Mouse (Mus musculus) right cerebral cortex, postnatal 36 days (tissue): ENCODE results near the gene Fto.

Source experiments
- DNase-seq, 2 experiments: peaks; one replicate each; pipeline ENCODE4 v3.0.0; 2022; ENCODE audit warnings: low spot score in 2 of 2, mixed read lengths in 1 of 2

Gene Fto

DNA sequence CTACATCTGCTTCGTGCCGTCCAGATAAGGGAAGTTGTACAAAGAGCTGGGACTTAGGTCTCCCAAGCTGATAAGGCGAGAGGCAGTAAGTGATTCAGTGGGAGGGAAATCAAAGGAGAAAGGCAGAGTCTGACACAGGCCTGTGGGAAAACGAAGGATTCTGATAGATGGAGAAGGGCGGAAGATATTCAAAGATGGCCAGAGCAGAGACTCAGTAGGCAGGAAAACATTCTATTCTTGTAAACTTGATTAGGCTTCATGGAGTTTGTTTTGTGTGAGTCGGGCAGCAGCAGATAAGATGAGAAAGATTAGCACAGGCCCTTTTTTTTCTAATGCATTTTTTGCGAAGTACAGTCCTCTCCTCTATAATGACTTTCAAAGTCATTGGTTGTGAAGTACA lies 183.6 kb downstream of the Fto start:
- no peak for DNase-seq

DNA sequence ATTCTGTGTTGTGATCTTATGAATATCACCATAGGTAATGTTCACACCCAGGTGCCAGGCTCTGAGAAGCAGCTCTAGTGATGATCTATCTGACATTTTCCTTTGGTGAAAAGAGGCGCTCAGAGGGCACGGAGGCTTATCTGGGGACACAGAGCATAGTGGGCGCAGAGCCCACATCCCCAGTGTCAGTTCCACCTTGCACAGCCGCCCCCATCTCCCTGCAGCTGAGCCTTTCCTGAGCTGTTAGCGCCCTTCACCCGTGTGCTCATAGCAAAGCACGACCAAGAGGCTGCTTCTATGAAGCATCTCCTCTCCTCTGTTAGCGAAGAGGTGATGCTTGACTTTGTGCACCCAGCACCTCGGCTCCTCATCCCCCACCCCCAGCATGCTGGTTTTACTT lies 185.3 kb downstream of the Fto start:
- no peak for DNase-seq

DNA sequence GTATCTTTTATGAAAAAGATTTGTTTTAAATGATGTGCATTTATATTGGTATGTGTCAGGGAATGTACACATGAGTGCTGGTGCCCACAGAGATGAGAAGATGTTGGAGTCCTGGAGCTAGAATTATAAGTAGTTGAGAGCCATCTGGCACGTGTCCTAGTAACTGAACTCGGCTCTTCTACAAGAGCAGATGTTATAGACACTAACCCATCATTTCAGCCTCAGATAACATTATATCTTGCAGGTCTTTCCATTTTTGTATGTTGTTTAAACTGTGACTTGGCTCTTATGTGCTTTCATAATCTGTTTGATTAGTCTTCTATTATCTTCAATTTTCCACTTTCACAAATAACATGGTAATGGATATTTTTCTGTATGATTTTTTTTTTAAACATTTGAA lies 186.0 kb downstream of the Fto start:
- DNase-seq, result no peak

- DNase-seq, result no peak
Measured at GRCm38 (mm10) chr8:91501960-91502600, 188.8 kb downstream of the Fto start.

- no peak for DNase-seq
Measured at GRCm38 (mm10) chr8:91502791-91503190, 189.5 kb downstream of the Fto start.

DNA sequence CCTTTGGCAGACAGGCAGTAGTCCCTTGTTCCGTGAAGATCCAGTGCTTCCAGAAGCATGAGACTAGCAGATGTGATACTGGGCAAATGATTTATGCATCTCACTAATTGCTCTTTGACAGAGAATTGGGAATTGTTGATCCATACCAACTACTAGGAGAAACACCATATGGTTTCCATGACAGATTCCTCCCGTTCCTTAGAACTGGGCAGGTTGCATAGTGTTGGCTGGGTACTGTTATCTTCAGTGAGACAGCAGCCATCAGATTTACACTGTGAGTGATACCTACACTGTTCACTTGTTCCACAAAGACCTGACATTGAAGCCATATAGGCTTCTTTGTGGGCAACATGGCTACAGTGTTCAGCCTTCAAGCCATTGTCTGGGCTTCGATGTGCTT lies 191.0 kb downstream of the Fto start:
- no peak for DNase-seq

- DNase-seq, result no peak
Measured at GRCm38 (mm10) chr8:91504891-91505290, 191.6 kb downstream of the Fto start.

DNA sequence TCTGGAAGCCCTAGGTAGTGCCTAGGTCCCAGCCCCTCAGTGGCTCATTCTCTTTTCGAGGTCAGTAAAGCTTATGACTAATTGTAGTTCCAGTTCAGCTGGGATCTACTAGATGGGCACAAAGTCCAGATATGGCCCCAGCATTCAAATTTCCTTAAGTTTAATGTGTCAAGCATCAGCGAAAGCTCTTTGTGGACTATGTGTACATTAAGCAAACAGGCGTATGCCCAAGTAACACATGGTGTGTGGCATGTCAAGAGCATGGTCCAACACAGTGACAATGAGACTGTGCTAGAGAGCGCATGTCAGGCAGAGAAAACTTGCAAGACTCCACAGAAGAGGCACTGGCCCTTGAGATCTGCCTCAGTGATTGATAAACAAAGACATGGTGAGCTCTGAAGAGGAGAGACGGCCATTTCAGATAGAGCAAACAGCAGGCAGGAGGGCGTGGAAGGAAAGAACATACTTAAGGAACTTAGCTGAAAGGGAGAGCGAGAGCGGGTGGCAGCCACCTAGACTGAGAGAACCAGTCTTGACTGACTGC lies 192.2 kb downstream of the Fto start:
- DNase-seq, result no peak

DNA sequence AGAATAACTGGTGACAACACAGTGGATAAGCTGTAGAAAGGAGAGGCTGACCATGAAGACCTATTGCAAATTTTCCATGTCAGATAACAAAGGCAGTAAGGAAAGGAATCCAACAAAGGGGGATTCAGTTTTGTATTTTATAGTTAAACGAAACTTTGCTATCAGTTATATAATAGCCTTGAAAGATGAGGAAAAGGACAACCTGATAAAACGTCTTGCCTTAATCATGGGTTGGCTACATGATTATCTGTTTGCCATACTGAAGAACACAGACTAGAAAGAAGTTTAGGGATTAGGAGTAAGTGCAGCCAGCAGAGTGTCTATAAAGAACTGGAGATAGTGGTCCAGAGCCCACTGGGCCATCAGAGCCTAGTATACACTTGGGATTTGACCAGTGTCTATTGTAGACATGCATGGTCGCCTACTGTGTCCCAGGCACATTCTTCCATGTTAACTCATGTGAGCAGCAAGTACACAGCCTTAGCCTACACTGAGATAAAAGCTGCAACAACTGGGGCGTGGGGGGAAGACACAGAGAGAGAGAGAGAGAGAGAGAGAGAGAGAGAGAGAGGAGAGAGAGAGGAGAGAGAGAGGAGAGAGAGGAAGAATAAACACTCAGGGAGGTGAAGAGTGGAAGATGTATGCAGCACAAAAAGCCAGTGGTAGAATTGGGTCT lies 192.8 kb downstream of the Fto start:
- no peak for DNase-seq

GRCm38 (mm10) chr8:91506682-91507257 lies 193.4 kb downstream of the Fto start:
- no peak for DNase-seq

- DNase-seq, result no peak
Measured at GRCm38 (mm10) chr8:91507681-91508097, 194.4 kb downstream of the Fto start.

DNA sequence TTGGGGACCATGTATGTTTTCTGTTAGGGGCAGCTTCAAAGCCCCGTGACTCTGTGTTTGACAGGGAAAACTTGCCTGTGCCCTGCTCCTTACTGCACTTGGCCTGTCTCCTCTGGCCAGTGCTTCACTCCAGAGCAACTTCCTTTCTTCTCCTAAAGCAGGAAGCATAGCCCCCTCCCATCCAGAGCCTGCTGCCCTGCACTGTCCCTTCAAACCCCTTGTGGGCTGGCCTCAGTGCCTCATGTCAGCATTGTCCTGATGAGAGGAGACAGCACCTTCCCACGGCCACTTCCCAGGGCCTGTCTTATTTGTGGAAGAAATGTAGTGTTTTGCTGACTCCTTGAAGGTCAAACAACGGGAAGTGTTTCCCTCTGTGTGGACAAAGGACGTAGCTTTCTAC lies 195.0 kb downstream of the Fto start:
- DNase-seq, result no peak

DNA sequence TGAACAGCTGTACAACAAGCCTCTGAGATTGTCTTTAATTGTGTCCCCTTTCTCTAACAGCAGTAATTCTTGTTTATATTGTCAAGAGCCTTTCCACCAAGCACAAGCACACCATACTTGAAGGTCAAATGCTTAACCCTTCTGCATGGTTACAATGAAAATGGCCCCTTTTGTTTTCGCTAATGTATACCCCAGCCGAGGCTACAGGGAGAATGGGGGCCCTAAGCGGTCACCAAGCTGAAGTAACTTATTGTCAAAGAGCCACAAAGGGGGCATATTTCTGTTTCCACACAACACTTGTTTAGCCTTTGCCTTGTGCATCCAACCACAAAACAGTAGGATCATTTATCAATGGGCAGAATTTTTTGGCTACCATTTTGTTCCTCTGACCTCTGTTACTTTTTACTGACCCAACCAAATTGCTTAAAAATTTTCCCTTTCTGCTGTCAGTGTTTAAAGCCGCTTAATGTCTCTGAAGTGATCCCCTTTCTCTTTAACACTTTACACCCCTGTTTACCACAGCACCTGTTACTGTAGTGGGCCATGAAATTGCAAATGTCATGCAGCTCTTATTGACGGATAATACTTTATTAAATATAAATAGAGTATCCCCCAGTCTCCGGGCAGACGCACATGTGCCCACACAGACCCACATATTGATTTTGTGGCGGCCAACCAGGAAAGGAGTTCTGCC lies 196.0 kb downstream of the Fto start:
- DNase-seq, result no peak

GRCm38 (mm10) chr8:91509900-91510260 lies 196.6 kb downstream of the Fto start:
- no peak for DNase-seq

DNA sequence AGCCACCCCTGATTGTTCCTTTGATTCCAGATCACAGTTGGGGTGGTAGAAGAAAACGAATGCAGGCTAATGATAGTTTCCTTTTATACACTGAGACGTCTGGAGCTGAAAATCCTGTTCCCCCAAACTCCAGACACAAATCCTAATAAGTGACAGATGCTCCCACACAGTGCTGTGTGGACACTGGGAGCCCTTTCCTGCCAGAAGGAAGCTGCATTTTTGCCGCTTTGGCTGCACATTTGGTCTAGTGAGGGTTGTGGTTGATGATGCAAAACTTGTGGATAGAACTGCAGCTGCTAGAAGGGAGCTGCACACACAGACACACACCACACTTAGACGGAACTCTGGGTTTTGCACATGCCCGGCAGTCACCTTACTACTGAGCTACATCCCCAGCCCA lies 197.4 kb downstream of the Fto start:
- no peak for DNase-seq

- DNase-seq, result no peak
Measured at GRCm38 (mm10) chr8:91511943-91512342, 198.6 kb downstream of the Fto start.

DNA sequence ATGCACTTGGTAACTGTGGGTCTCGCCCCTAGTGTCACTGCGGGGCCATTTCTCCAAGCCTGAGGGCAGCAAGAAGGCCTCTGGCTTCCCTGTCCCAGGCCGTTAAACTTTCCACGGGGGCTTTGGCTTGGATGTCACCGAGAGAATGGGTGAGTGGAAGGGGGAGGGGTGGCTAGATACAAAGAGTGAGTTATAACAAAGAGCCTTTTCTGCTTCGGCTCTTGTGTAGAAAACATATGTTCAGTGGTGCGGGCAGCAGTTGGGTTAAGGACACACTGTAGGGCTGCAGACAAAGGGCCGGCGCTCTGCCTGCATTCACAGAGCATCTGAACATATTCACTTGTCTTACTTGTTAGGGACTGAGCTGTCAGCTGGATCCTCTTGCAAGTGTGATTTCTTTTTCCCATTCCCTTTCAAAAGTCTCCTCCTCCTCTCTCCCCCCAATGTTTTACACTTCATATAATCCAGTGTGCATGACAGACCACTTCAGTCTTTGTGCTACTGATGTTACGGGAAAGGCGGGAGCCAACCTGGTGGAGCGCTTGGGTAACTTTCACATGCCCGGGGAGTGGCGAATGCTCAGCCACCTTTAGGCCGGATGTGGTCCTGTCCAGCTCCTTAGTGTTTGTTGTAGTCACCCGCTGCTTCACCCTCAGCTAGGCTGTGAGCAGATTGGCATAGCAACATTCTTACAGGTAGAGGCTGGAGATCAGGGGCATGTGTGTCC lies 201.6 kb downstream of the Fto start:
- no peak for DNase-seq

DNA sequence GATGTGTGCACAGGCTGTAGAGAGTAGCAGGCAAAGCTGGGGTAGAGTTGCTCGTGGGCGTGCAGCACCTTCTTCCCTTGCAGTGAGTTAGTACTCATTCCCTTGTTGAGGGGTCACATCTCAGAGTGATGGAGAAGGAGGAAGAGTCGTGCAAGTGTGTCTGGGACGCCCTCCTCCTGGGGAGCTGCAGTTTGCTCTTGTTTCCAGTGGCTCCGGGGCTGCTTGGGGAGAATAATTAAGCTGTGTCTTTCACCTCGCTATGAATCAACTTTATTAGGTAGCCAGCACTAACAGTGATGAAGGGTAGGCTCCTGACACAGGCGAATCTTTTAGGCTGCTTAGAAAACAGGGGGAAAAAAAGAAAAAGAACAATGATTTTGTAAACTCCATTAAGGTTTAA lies 203.1 kb downstream of the Fto start:
- DNase-seq, result no peak

DNA sequence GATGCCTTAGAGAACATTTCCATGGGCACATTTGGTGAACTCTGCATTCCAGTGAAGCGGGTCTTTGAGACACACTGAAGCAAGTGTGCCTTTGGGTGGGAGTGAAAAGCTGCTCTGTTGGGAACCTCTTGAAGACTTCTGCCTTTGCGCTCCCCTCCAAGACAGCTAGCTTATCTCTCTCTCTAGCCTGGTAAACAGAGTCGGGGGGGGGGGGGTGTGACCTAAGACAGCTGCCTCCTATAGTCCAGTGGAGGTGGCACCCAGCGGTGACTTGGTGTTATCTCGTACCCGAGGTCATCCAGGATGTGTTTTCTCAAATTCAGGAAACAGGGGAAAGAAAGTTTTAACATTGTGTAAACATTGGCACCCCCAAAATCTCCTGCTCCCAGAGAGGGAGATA lies 204.8 kb downstream of the Fto start:
- DNase-seq, result no peak

DNA sequence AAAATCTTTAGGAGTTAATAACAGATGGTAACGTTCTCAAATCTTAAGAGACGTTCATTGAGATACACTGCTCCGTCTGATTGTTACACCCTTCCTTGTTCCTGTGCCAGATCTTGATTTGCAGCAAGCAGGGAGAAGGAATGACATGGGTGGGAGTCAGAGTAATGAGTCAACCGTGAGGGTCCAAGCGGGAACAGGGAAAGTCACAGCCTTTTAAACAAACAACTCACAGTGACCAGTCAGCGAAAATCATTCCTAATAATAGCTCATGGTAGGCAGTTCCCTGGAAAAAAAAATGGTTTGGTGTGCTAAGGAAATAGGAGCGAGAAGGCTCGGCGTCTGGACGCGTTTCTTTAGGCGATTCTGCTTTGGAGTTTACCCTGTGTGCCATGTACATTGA lies 208.9 kb downstream of the Fto start:
- DNase-seq, result no peak

GRCm38 (mm10) chr8:91524056-91524864 lies 210.9 kb downstream of the Fto start:
- DNase-seq, result no peak
